17 mouse cellular contexts compared by ENCODE assay signal in the genomic region with DNA sequence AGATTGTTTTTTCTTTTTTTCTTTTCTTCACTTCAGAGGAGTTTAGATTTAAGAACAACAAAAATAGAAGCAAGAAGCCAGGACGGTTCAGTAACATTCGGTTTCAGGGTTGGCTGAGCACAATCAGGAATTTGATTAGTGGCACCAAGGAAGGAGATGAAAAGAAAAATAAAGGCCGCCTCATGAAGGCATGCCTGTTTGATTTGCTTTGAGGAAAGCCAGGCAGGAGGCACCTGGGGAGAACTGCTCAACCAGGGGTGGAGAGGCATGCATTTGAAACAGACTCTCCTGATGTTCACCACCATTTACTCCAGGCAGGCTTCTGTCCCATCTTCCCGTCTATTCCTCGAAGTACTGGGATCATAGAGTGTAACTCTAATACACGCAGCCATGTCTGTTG.
"Had no signal": no experiment of that assay in that cellular context is flagged by ENCODE, and none has a peak within 500 bp of the region (broad histone marks: within the 10 kb centered on the region; RNA-seq: fewer than 3 reads in every experiment).

No protein-coding gene starts in this region.

- ATAC-seq: liver, postnatal 0 days; lung, postnatal 0 days; midbrain, embryonic 13.5 days; midbrain, embryonic 15.5 days had no signal

- H3K9me3 ChIP-seq: lung, embryonic 15.5 days; midbrain, embryonic 13.5 days; midbrain, embryonic 15.5 days; neural tube, embryonic 12.5 days; stomach, embryonic 15.5 days had no signal

- H3K9ac ChIP-seq: liver, postnatal 0 days; lung, embryonic 15.5 days; midbrain, embryonic 13.5 days; midbrain, embryonic 15.5 days; neural tube, embryonic 12.5 days; stomach, embryonic 15.5 days had no signal

- H3K4me2 ChIP-seq: lung, embryonic 15.5 days; midbrain, embryonic 11.5 days; midbrain, embryonic 13.5 days; midbrain, embryonic 15.5 days; neural tube, embryonic 12.5 days; stomach, embryonic 15.5 days had no signal

- H3K4me1 ChIP-seq: lung, embryonic 15.5 days; megakaryocyte, embryonic 14.5 days; midbrain, embryonic 13.5 days; neural tube, embryonic 12.5 days; stomach, embryonic 15.5 days had no signal

- H3K27ac ChIP-seq: lung, embryonic 15.5 days; macrophage; midbrain, embryonic 13.5 days; midbrain, embryonic 15.5 days; neural tube, embryonic 12.5 days; stomach, embryonic 15.5 days; stomach, postnatal 0 days had no signal

- DNase-seq: liver, postnatal 0 days; lung, adult 2 months; lung, postnatal 14 days; lung, postnatal 36 days; right cerebral cortex, postnatal 14 days; thymus, postnatal 14 days; thymus, postnatal 36 days had no signal

- H3K27me3 ChIP-seq: lung, embryonic 15.5 days; megakaryocyte, embryonic 14.5 days; midbrain, embryonic 13.5 days; midbrain, embryonic 15.5 days; neural tube, embryonic 12.5 days; stomach, embryonic 15.5 days had no signal

- H3K36me3 ChIP-seq: lung, embryonic 15.5 days; midbrain, embryonic 13.5 days; midbrain, embryonic 15.5 days; neural tube, embryonic 12.5 days; stomach, embryonic 15.5 days had no signal

- H3K4me3 ChIP-seq: lung, embryonic 15.5 days; megakaryocyte, embryonic 14.5 days; midbrain, embryonic 13.5 days; midbrain, embryonic 15.5 days; neural tube, embryonic 12.5 days; stomach, embryonic 15.5 days had no signal
